Mouse (Mus musculus) heart, embryonic 13.5 days (tissue): ENCODE measurements around the gene Gfpt1. TPM values are rescaled to one million over a fixed set of nuclear protein-coding genes. Genes with fewer than 3 reads are reported as not detected.
"Not testable (repeated sequence)": the region's sequence is repeated elsewhere in the genome, so short reads cannot be mapped to it uniquely, and the experiment has no call there.

Experiments
- ATAC-seq: fragments of 200-750 bp; cut with Nextera tagmentation; 2 replicates; pipeline ENCODE4 v1.8.0; 2017; ENCODE audit warnings: moderate TSS enrichment; ENCODE audit not compliant: insufficient number of reproducible peaks, low FRiP score, low TSS enrichment; ENCODE audit errors: extremely low read depth
- H3K27ac ChIP-seq: fragments of 300-500 bp; sonication (generic); replicated peaks from 2 replicates; pipeline ENCODE4 v1.5.1; 2015; ENCODE audit warnings: moderate library complexity, mild to moderate bottlenecking, inconsistent platforms
- H3K27me3 ChIP-seq: fragments of 300-500 bp; sonication (generic); replicated peaks from 2 replicates; pipeline ENCODE4 v1.6.1; 2015; ENCODE audit warnings: mild to moderate bottlenecking, inconsistent platforms
- H3K36me3 ChIP-seq: fragments of 300-500 bp; sonication (generic); 2 replicates; pipeline ENCODE4 v1.6.1; 2015; ENCODE audit warnings: mild to moderate bottlenecking, inconsistent platforms
- H3K4me1 ChIP-seq: fragments of 300-500 bp; sonication (generic); 2 replicates; pipeline ENCODE4 v1.6.1; 2015; ENCODE audit warnings: inconsistent platforms
- H3K4me2 ChIP-seq: fragments of 300-500 bp; sonication (generic); 2 replicates; pipeline ENCODE4 v1.6.1; 2015; ENCODE audit warnings: inconsistent platforms, mild to moderate bottlenecking, moderate library complexity
- H3K4me3 ChIP-seq: fragments of 300-500 bp; sonication (generic); 2 replicates; pipeline ENCODE4 v1.5.1; 2015; ENCODE audit warnings: moderate library complexity, mild to moderate bottlenecking, inconsistent platforms
- H3K9ac ChIP-seq: fragments of 300-500 bp; sonication (generic); 2 replicates; pipeline ENCODE4 v1.6.1; 2015; ENCODE audit warnings: inconsistent platforms, mild to moderate bottlenecking, moderate library complexity
- H3K9me3 ChIP-seq: fragments of 300-500 bp; sonication (generic); 2 replicates; pipeline ENCODE4 v1.6.1; 2016; ENCODE audit warnings: inconsistent platforms
- WGBS: fragments of 180-500 bp; shearing (Covaris S2); methylation state at CpG from one replicate; pipeline ENCODE4 v1.1.7; 2015; ENCODE audit warnings: mixed read lengths; 5-methylcytosine and 5-hydroxymethylcytosine counted together
- polyA plus RNA-seq: library from polyadenylated mRNA; unstranded; fragments of >200 nt; fragmentation: Nextera tagmentation; extraction: Ambion mirVana; gene quantifications from 2 replicates; pipeline ENCODE4 v1.2.1, GENCODE M21; 2015

The Gfpt1 gene
- polyA plus RNA-seq, 1 experiment from 2014 or later, result 11.7 TPM

GRCm38 (mm10) chr6:87016916-87017315, 25.7 kb upstream of the Gfpt1 start:
- Histone ChIP-seq H3K36me3 (peaks cover 88% of the 10 kb centered on the region), H3K4me2 (no peak overlapping the region), H3K27ac (no peak overlapping the region), H3K4me1 (peaks cover 6% of the 10 kb centered on the region; the same call in 1 of the 2 replicates), H3K9ac (no peak overlapping the region), H3K9me3 (peaks cover 6% of the 10 kb centered on the region; the same call in 1 of the 2 replicates), H3K4me3 (no peak overlapping the region), H3K27me3 (no peaks in the 10 kb centered on the region)
- 55% methylated on average over 4 of the region's 4 CpGs for WGBS
- no peak for ATAC-seq

- 85% methylated on average over 8 of the region's 8 CpGs for WGBS
- H3K4me1 ChIP-seq, result peaks cover 6% of the 10 kb centered on the region; the same call in 1 of the 2 replicates
- no peak overlapping the region for H3K4me2 ChIP-seq
- no peak for ATAC-seq
- H3K27ac ChIP-seq, result no peak overlapping the region
- no peak overlapping the region for H3K4me3 ChIP-seq
- peaks cover 92% of the 10 kb centered on the region for H3K36me3 ChIP-seq
- H3K9ac ChIP-seq, result no peak overlapping the region
- peaks cover 6% of the 10 kb centered on the region; the same call in 1 of the 2 replicates for H3K9me3 ChIP-seq
- H3K27me3 ChIP-seq, result no peaks in the 10 kb centered on the region
These were observed 23.8 kb upstream of the Gfpt1 start for GRCm38 (mm10) chr6:87018874-87019273.

- ATAC-seq, result no peak
- peaks cover 95% of the 10 kb centered on the region for H3K36me3 ChIP-seq
- H3K9ac ChIP-seq, result no peak overlapping the region
- no peaks in the 10 kb centered on the region for H3K27me3 ChIP-seq
- H3K9me3 ChIP-seq, result peaks cover 6% of the 10 kb centered on the region; the same call in 1 of the 2 replicates
- no peak overlapping the region for H3K4me2 ChIP-seq
- 95% methylated on average over 12 of the region's 12 CpGs for WGBS
- H3K4me3 ChIP-seq, result no peak overlapping the region
- no peak overlapping the region for H3K27ac ChIP-seq
- H3K4me1 ChIP-seq, result peaks cover 12% of the 10 kb centered on the region
These were observed 20.9 kb upstream of the Gfpt1 start for GRCm38 (mm10) chr6:87021791-87022190.

- WGBS, result 71% methylated on average over 7 of the region's 7 CpGs
- Histone ChIP-seq H3K9ac (no peak overlapping the region), H3K4me2 (no peak overlapping the region), H3K36me3 (peaks cover 85% of the 10 kb centered on the region), H3K27ac (no peak overlapping the region), H3K9me3 (no peaks in the 10 kb centered on the region), H3K4me3 (no peak overlapping the region), H3K4me1 (peaks cover 18% of the 10 kb centered on the region), H3K27me3 (no peaks in the 10 kb centered on the region)
- no peak for ATAC-seq
These were observed 15.7 kb upstream of the Gfpt1 start for GRCm38 (mm10) chr6:87026980-87027379.

GRCm38 (mm10) chr6:87028881-87029280, 13.8 kb upstream of the Gfpt1 start:
- Histone ChIP-seq H3K4me1 (peaks cover 18% of the 10 kb centered on the region), H3K4me3 (no peak overlapping the region), H3K9ac (no peak overlapping the region), H3K36me3 (peaks cover 74% of the 10 kb centered on the region), H3K27me3 (no peaks in the 10 kb centered on the region), H3K27ac (no peak overlapping the region), H3K9me3 (no peaks in the 10 kb centered on the region), H3K4me2 (no peak overlapping the region)
- no peak for ATAC-seq

- not testable (repeated sequence) for H3K9ac ChIP-seq, H3K27me3 ChIP-seq, H3K4me2 ChIP-seq, H3K9me3 ChIP-seq, ATAC-seq, H3K4me3 ChIP-seq, H3K4me1 ChIP-seq, H3K27ac ChIP-seq
- peaks cover 50% of the 10 kb centered on the region for H3K36me3 ChIP-seq
- 87% methylated on average over 7 of the region's 7 CpGs for WGBS
These were observed 11.3 kb upstream of the Gfpt1 start for GRCm38 (mm10) chr6:87031310-87031709.

GRCm38 (mm10) chr6:87032401-87032800, 10.2 kb upstream of the Gfpt1 start:
- Histone ChIP-seq H3K4me3 (no peak overlapping the region), H3K36me3 (peaks cover 48% of the 10 kb centered on the region), H3K9me3 (no peaks in the 10 kb centered on the region), H3K4me2 (no peak overlapping the region), H3K4me1 (0 out of 2 replicates have a peak, but pooled peaks cover 5% of the 10 kb centered on the region), H3K9ac (no peak overlapping the region), H3K27me3 (no peaks in the 10 kb centered on the region), H3K27ac (no peak overlapping the region)
- 61% methylated on average over 3 of the region's 3 CpGs for WGBS
- no peak for ATAC-seq

GRCm38 (mm10) chr6:87034395-87034794, 8.3 kb upstream of the Gfpt1 start:
- Histone ChIP-seq H3K4me2 (no peak overlapping the region), H3K27me3 (no peaks in the 10 kb centered on the region), H3K36me3 (peaks cover 29% of the 10 kb centered on the region), H3K4me1 (no peaks in the 10 kb centered on the region), H3K9ac (no peak overlapping the region), H3K9me3 (no peaks in the 10 kb centered on the region), H3K4me3 (no peak overlapping the region), H3K27ac (no peak overlapping the region)
- no peak for ATAC-seq
- WGBS, result 76% methylated on average over 3 of the region's 3 CpGs

GRCm38 (mm10) chr6:87037826-87038620, 4.6 kb upstream of the Gfpt1 start:
- Histone ChIP-seq H3K4me2 (no peak overlapping the region), H3K27ac (no peak overlapping the region), H3K36me3 (peaks cover 7% of the 10 kb centered on the region; the same call in 1 of the 2 replicates), H3K4me3 (no peak overlapping the region), H3K9me3 (no peaks in the 10 kb centered on the region), H3K4me1 (0 out of 2 replicates have a peak, but pooled peaks cover 10% of the 10 kb centered on the region), H3K27me3 (no peaks in the 10 kb centered on the region), H3K9ac (no peak overlapping the region)
- WGBS, result 73% methylated on average over 10 of the region's 10 CpGs
- ATAC-seq, result no peak

- Histone ChIP-seq H3K27ac (no peak overlapping the region), H3K9ac (no peak overlapping the region), H3K36me3 (peaks cover 7% of the 10 kb centered on the region; the same call in 1 of the 2 replicates), H3K27me3 (no peaks in the 10 kb centered on the region), H3K9me3 (no peaks in the 10 kb centered on the region), H3K4me1 (peaks cover 19% of the 10 kb centered on the region), H3K4me3 (no peak overlapping the region), H3K4me2 (no peak overlapping the region)
- ATAC-seq, result no peak
- 85% methylated on average over 8 of the region's 8 CpGs for WGBS
These were observed 3.5 kb upstream of the Gfpt1 start for GRCm38 (mm10) chr6:87039161-87039560.

- Histone ChIP-seq H3K4me3 (no peak overlapping the region), H3K36me3 (peaks cover 7% of the 10 kb centered on the region; the same call in 1 of the 2 replicates), H3K27ac (peak overlapping the region; percentile 99), H3K9ac (no peak overlapping the region), H3K4me1 (peaks cover 30% of the 10 kb centered on the region), H3K9me3 (no peaks in the 10 kb centered on the region), H3K27me3 (no peaks in the 10 kb centered on the region), H3K4me2 (no peak overlapping the region)
- WGBS, result 73% methylated on average over 4 of the region's 4 CpGs
- ATAC-seq, result no peak
These were observed 1.7 kb upstream of the Gfpt1 start for GRCm38 (mm10) chr6:87040971-87041370.

- peak overlapping the region; percentile 93 for H3K4me3 ChIP-seq
- H3K9ac ChIP-seq, result peak overlapping the region; percentile 98; the same call in 1 of the 2 replicates
- no peak for ATAC-seq
- no peaks in the 10 kb centered on the region for H3K9me3 ChIP-seq
- H3K4me1 ChIP-seq, result peaks cover 32% of the 10 kb centered on the region
- WGBS, result 88% methylated on average over 7 of the region's 7 CpGs
- peak overlapping the region; percentile 81 for H3K4me2 ChIP-seq
- no peaks in the 10 kb centered on the region for H3K27me3 ChIP-seq
- peak overlapping the region; percentile 99 for H3K27ac ChIP-seq
- peaks cover 6% of the 10 kb centered on the region; the same call in 1 of the 2 replicates for H3K36me3 ChIP-seq
These were observed 1.2 kb upstream of the Gfpt1 start for GRCm38 (mm10) chr6:87041431-87041830.
